Mouse (Mus musculus): Measurements from ENCODE around the gene Prkn.

The Prkn gene

GRCm38 (mm10) chr17:10840148-10840707 is at the start of gene Prkn, which contains the start of gene Pacrg:
Gene Prkn, plus strand, starts transcription at chr17:10840384.
Gene Pacrg, minus strand, starts transcription at chr17:10840311.
- in situ Hi-C loops (cut with MboI, MseI) = loop anchor here (25.0 kb wide), 1 partner anchor 503 kb away; no protein-coding TSS in a partner anchor

DNA sequence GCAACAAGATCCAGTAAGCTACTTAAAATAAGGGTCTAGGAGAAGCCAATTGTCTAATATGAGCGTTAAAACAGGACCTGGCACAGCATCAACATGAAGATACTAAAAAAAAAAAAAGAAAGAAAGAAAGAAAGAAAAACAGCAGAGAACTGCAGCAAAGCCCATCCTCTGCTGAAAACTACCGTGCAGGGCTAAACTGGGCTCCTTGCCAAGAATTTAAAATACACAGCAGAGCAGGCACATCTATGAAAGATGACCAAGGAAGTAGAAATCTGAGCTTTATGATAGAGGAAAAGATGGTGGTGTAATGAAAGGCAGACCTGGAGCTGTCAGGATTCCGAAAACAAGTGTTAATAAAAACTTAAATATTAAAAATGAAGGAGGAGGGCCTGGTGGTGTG is 48.5 kb upstream of the Prkn start:
- in situ Hi-C loops (cut with MboI, MseI) = no loop called here

DNA sequence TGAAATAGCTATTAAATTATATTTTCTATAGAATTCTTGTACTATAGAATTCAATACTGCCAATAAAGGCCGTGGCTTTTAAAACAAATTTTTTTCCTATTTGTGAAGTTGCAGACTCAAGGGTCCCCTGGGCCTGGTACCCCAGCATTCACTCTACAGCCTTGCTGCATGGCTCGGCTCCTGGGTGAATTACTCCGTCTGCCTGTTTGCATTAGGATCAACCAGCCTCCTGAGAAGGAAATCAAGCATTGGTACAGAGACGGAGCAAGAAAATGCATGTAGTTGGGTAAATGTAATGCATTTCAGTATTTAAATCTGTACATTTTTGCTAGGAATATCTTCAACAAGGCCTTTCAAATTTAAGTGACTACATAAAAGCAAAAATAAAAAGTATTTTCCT is 33.5 kb upstream of the Prkn start:
- in situ Hi-C loops (cut with MboI, MseI) = no loop called here

DNA sequence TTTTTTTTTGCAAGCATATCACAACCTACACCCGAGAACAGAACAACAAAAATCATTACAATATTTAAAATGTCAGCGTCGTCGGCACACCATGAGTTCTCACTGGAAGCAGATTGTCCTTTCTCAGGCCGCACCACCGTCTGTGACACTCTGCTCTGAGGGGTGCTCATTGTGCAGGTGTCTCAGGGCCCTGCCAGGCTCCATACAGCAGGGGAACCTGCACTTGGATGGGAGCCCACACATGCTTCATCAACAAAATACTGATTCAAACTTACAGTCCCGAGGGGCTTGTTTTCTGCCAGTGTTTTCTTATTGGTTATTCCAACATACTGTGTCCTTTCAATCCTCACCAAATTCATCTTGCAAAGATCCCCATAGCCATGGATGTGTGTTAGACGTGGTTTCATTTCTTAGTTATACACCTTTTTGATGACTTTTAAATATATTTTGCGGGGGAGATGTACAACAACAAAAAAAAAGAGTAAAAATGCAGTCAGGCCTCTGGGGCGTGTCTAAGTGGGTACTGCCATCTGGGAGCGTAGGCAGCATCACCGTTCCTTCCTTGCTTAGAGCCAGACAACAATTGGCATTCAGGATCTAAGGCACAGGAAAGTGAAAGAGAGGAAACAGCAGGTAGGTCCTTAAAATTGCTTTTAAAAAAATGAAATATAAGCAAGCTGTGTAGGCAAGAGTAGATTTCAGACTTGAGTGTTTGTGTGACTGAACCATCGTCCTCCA is 32.8 kb upstream of the Prkn start:
- in situ Hi-C loops (cut with MboI, MseI) = no loop called here

GRCm38 (mm10) chr17:10808571-10808970 is 31.6 kb upstream of the Prkn start:
- in situ Hi-C loops (cut with MboI, MseI) = no loop called here

GRCm38 (mm10) chr17:10818971-10819370 is 21.2 kb upstream of the Prkn start:
- in situ Hi-C loops (cut with MboI, MseI) = no loop called here

DNA sequence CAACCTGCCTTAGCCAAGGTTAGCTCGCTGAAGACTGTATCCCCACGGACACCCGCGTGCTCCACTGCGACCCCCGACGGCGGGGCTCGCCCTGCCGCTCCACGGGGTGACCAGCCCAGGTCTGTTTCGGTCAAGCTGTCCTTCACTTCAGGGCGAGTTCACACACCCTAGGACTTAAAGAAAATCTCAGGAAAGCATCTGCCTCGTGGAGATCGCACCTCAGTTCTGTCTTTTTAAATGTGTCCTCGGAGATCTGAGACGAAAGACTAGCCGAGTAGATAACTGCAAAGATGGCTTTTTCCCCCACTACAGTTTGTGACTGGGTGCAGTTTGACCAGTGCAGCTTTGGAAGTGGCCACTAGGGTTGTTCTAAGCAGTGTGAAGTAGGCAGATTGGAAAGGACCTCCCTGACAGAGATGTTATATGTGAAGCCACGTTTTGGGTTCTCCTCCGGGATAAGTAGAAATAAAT is 582 bp downstream of the Prkn start:
- in situ Hi-C loops (cut with MboI, MseI) = loop anchor here (25.0 kb wide), 1 partner anchor 503 kb away; no protein-coding TSS in a partner anchor

GRCm38 (mm10) chr17:10854207-10854606 is 14.0 kb downstream of the Prkn start:
- in situ Hi-C loops (cut with MboI, MseI) = no loop called here

- in situ Hi-C loops (cut with MboI, MseI) = no loop called here
Measured at GRCm38 (mm10) chr17:10874208-10875187, 34.3 kb downstream of the Prkn start.

DNA sequence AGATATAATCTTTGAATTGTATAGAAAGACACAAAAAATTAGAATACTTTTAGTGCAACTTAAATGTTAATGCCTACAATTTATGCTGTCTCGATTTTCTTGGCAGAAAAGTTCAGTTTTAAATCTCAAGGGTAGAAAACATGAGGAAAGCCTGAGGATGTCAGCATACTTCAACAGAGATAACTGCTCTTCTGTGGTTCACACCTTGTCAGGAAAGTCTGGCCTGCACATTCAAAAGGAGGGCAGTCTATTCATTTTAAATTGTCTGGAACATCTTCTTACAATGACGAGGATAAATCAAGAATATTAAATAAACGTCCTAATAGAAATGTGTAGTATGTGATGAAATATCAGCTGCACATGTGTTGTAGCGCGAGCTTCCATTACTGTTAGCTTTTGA is 38.8 kb downstream of the Prkn start:
- in situ Hi-C loops (cut with MboI, MseI) = no loop called here

GRCm38 (mm10) chr17:10882260-10882659 is 42.1 kb downstream of the Prkn start:
- in situ Hi-C loops (cut with MboI, MseI) = no loop called here

DNA sequence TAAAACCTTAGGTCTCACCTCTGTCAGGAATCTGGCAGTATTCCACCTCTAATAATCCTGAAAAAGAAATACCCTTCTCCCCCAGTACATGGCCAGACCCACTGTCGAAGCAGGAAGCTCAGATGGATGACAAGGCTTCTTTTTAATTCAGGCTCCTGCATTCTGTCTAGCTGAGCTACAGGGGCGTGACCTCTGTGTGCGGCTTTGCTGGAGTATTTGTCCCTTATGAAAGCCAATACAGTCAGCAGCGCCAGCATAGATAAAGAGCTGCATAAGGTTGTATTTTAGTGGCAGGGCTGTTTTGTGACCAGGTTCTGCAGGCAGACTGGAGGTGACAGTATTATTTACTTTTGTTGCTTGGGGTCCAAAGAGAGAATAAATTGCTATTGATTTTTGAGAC is 47.7 kb downstream of the Prkn start:
- in situ Hi-C loops (cut with MboI, MseI) = no loop called here

GRCm38 (mm10) chr17:10901686-10902228 is 61.6 kb downstream of the Prkn start:
- in situ Hi-C loops (cut with MboI, MseI) = loop anchor here (5.0 kb wide), 1 partner anchor 611 kb away; no protein-coding TSS in a partner anchor

- in situ Hi-C loops (cut with MboI, MseI) = no loop called here
Measured at GRCm38 (mm10) chr17:10936698-10937097, 96.5 kb downstream of the Prkn start.

- in situ Hi-C loops (cut with MboI, MseI) = no loop called here
Measured at GRCm38 (mm10) chr17:10937844-10938243, 97.7 kb downstream of the Prkn start.

DNA sequence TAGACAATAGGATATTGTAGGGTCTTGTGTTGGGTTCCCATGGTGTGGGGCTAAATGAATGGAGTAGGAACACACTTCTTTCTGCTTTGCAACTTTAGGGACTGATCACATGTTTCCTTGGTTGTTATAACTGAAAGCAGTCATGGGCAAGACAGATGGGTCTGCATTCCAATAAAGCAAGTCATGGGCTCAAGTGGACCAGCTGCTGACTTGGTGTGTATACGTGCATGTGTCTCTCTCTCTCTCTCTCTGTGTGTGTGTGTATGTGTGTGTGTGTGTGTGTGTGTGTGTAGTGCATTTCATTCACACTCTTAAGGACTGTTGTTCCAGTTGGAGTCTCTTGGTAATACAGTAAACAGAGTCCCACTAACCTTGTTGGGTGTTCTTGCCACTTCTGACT is 98.6 kb downstream of the Prkn start:
- in situ Hi-C loops (cut with MboI, MseI) = no loop called here

DNA sequence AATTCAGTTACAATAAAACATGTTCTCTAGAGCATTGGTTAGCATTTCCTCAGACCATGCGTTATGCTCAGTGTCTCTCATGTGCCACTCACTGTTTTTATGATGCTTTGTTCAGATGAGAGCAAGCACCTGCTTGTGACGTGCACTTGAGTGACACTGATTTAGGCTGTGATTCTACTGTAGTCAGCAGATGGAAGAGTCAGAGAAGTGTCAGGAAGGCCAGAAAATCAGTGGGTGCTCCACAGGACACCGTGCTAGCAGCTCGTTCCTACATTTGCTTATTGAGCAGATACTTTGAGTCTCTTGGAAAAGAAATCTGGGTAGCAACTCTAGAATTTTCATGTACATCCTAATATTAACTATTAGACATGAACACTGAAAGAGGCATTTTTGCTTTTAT is 106.4 kb downstream of the Prkn start:
- in situ Hi-C loops (cut with MboI, MseI) = no loop called here

GRCm38 (mm10) chr17:10947614-10948013 is 107.4 kb downstream of the Prkn start:
- in situ Hi-C loops (cut with MboI, MseI) = no loop called here

GRCm38 (mm10) chr17:10959066-10959864 is 119.1 kb downstream of the Prkn start:
- in situ Hi-C loops (cut with MboI, MseI) = no loop called here

DNA sequence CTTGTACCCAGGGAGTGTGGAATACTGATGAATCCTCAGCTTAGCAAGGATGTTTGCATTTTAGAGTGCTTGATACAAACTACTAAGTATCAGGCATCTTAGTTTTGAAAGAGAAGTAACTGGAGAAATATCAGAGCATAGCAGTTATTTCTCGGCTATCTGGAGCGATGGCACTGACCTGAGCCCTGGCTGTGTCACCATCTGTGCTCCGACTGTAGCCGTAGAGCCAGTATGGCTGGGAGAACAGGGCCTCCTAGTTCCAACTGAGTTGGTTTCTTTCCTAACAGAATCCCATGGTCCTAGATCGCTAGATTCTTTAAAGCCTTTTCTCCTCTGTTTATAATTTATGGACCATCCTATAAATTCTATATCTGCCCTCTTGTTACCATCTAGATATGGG is 122.0 kb downstream of the Prkn start:
- in situ Hi-C loops (cut with MboI, MseI) = no loop called here

GRCm38 (mm10) chr17:10982136-10982535 is 142.0 kb downstream of the Prkn start:
- in situ Hi-C loops (cut with MboI, MseI) = no loop called here

Data from regulatory T cell (primary cell).